Mouse (Mus musculus): ENCODE measurements at regions not wholly inside any gene's neighbourhood (a gene's known extent, or its start where the extent isn't known, plus 50 kb on each side); places are given as distances from the start of the nearest gene placed in this dataset.

DNA sequence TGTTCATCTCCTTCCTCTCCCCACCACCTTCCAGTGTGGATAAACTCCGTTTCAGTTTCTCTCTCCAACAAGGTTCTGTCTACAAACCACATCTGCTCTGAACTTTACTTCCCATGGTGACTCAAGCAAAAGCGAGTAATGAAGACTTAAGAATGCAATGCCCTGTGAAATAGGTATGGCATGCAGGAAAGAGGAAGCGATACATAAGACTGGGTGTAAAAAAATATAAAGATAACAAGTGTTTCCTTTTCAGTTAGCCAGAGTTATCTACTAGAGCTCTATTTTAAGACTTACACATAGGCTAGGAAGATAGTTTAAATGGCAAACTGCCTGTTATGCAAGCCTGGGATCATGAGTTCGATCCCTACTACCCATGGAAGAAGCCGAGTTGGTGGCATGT is 65.3 kb upstream of the Gls start:
- H3K27ac ChIP-seq (ENCODE audit: low read depth, low read length): no peak overlapping the region
- ATAC-seq (ENCODE audit: insufficient read depth, low FRiP score, low TSS enrichment): no peak
- no peak overlapping the region for H3K4me2 ChIP-seq (ENCODE audit: low read depth)
- no peaks in the 10 kb centered on the region for H3K4me1 ChIP-seq (ENCODE audit: control insufficient read depth, insufficient read depth, low read length)
- H3K4me3 ChIP-seq (ENCODE audit: low read depth, low read length): no peak overlapping the region
- H3K27me3 ChIP-seq (ENCODE audit: control insufficient read depth, insufficient read depth, low read length): no peaks in the 10 kb centered on the region
- WGBS: 88% methylated on average over 5 of the region's 5 CpGs
- H3K9me3 ChIP-seq (ENCODE audit: control insufficient read depth, low read length): no peaks in the 10 kb centered on the region
- H3K9ac ChIP-seq (ENCODE audit: low read length): no peak overlapping the region
- DNase-seq (ENCODE audit: low spot score): no peak
- H3K36me3 ChIP-seq (ENCODE audit: control insufficient read depth, insufficient read depth, low read length): no peaks in the 10 kb centered on the region

DNA sequence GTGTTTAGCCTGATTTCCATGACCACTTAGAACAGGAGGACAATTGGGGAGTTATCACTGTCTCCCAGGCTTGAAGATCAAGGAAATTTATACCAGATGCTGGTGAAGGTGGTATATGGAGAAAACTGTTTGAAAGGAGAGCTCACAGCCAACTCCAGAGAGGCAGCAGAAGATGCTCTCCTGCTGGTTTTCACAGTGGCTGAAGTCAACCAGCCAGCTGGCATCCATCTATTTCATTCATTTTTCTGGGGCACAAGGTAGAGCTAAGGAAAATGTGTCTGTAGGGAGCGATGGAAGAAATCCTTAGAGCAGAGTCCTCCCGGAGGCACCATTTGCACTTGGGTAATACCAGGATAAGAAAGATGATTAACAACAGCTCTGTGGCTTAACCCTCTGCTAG is 63.1 kb upstream of the Gls start:
- no peak overlapping the region for H3K9ac ChIP-seq (ENCODE audit: low read length)
- no peak overlapping the region for H3K4me3 ChIP-seq (ENCODE audit: low read depth, low read length)
- H3K27me3 ChIP-seq (ENCODE audit: control insufficient read depth, insufficient read depth, low read length): no peaks in the 10 kb centered on the region
- DNase-seq (ENCODE audit: low spot score) (no peak), ATAC-seq (ENCODE audit: insufficient read depth, low FRiP score, low TSS enrichment) (no peak)
- no peaks in the 10 kb centered on the region for H3K36me3 ChIP-seq (ENCODE audit: control insufficient read depth, insufficient read depth, low read length)
- no peak overlapping the region for H3K4me2 ChIP-seq (ENCODE audit: low read depth)
- no peaks in the 10 kb centered on the region for H3K4me1 ChIP-seq (ENCODE audit: control insufficient read depth, insufficient read depth, low read length)
- H3K9me3 ChIP-seq (ENCODE audit: control insufficient read depth, low read length): no peaks in the 10 kb centered on the region
- no peak overlapping the region for H3K27ac ChIP-seq (ENCODE audit: low read depth, low read length)
- WGBS: 66% methylated on average over 2 of the region's 2 CpGs

DNA sequence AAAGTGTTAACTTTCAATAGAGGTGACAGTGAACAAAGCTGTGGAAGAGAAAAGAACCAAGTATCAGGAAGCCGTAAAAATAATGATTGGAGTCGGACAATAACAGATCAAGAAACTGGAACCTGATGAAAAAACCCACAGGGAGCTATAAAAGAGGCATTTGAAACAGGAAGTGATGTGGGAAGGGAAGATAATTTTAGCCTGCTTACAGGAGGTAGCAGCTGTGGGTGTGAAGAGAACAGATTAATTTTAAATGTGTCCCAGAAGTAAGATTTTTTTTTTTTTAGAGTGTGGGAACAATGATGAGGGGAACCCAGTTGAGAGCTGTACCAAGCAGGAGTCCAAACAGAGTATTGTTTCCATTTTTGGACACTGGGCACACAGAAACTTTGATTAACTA is 61.5 kb upstream of the Gls start:
- Histone ChIP-seq H3K9me3 (ENCODE audit: control insufficient read depth, low read length) (no peaks in the 10 kb centered on the region), H3K4me2 (ENCODE audit: low read depth) (no peak overlapping the region), H3K9ac (ENCODE audit: low read length) (no peak overlapping the region), H3K4me3 (ENCODE audit: low read depth, low read length) (no peak overlapping the region), H3K36me3 (ENCODE audit: control insufficient read depth, insufficient read depth, low read length) (no peaks in the 10 kb centered on the region), H3K4me1 (ENCODE audit: control insufficient read depth, insufficient read depth, low read length) (no peaks in the 10 kb centered on the region), H3K27me3 (ENCODE audit: control insufficient read depth, insufficient read depth, low read length) (no peaks in the 10 kb centered on the region), H3K27ac (ENCODE audit: low read depth, low read length) (no peak overlapping the region)
- DNase-seq (ENCODE audit: low spot score) (no peak), ATAC-seq (ENCODE audit: insufficient read depth, low FRiP score, low TSS enrichment) (no peak)
- WGBS: 81% methylated on average over 2 of the region's 2 CpGs

DNA sequence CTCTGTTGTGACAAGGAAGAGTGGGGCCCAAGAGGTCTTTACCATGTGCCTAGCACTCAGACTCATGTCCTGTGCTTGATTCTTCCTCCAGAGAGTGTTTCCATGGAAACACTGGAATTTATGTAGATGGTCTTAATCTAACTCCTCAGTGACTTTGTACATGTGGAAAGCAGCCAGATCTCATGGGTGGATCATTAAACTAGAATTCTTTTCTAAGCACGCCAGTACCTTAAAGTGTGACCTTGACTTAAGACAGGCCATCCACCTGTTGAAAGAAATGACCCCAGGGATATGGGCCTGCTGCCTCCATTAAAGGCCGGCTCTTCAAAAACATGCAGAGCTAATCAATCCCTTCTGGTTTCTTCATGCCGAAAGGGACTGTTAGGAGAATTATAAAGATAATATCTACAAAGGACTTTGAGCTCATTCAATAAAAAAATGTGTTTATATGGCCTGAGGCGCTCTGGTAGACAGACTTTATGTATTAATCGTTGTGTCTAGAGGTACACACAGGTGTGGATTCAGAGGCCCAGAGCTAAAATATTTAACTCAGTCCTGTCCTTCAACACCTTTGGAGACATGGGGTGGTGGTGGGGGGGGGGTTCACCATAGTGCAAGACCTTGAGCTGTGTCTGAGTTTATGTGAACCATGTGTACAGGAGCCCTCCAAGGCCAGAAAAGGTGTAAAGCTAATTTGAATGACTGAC is 60.5 kb upstream of the Gls start:
- no peak for DNase-seq (ENCODE audit: low spot score)
- WGBS: 81% methylated on average over 5 of the region's 5 CpGs
- Histone ChIP-seq H3K9me3 (ENCODE audit: control insufficient read depth, low read length) (no peaks in the 10 kb centered on the region), H3K9ac (ENCODE audit: low read length) (no peak overlapping the region), H3K27me3 (ENCODE audit: control insufficient read depth, insufficient read depth, low read length) (no peaks in the 10 kb centered on the region), H3K27ac (ENCODE audit: low read depth, low read length) (no peak overlapping the region), H3K36me3 (ENCODE audit: control insufficient read depth, insufficient read depth, low read length) (no peaks in the 10 kb centered on the region), H3K4me1 (ENCODE audit: control insufficient read depth, insufficient read depth, low read length) (no peaks in the 10 kb centered on the region), H3K4me2 (ENCODE audit: low read depth) (no peak overlapping the region), H3K4me3 (ENCODE audit: low read depth, low read length) (no peak overlapping the region)
- ATAC-seq (ENCODE audit: insufficient read depth, low FRiP score, low TSS enrichment): no peak

All from neural tube, embryonic 11.5 days (tissue).